Mouse (Mus musculus) embryonic fibroblast, embryonic 13.5 days (primary cell): ENCODE measurements at regions not wholly inside any gene's neighbourhood (a gene's known extent, or its start where the extent isn't known, plus 50 kb on each side); places are given as distances from the start of the nearest gene placed in this dataset.
"Not testable (repeated sequence)": the region's sequence is repeated elsewhere in the genome, so short reads cannot be mapped to it uniquely, and the experiment has no call there.

Experiments
- H3K27ac ChIP-seq: 2 replicates; pipeline ENCODE4 v1.5.1; 2012; ENCODE audit warnings: low read length, control low read depth, inconsistent platforms; ENCODE audit not compliant: insufficient read depth
- H3K4me1 ChIP-seq: 2 replicates; pipeline ENCODE4 v1.6.1; 2011; ENCODE audit warnings: low read length; ENCODE audit not compliant: control insufficient read depth, insufficient read depth
- H3K4me3 ChIP-seq: 2 replicates; pipeline ENCODE4 v1.5.1; 2011; ENCODE audit warnings: mild to moderate bottlenecking, control low read depth, low read length; ENCODE audit not compliant: insufficient read depth
- CTCF ChIP-seq: IDR thresholded peaks from 2 replicates; pipeline ENCODE4 v1.5.1; 2011; ENCODE audit warnings: mild to moderate bottlenecking, control low read depth, low read length, moderate library complexity, borderline replicate concordance; ENCODE audit not compliant: insufficient read depth
- POLR2A ChIP-seq: IDR thresholded peaks from 2 replicates; pipeline ENCODE4 v1.6.1; 2011; ENCODE audit warnings: low read depth, mild to moderate bottlenecking, control low read depth, low read length, moderate library complexity

DNA sequence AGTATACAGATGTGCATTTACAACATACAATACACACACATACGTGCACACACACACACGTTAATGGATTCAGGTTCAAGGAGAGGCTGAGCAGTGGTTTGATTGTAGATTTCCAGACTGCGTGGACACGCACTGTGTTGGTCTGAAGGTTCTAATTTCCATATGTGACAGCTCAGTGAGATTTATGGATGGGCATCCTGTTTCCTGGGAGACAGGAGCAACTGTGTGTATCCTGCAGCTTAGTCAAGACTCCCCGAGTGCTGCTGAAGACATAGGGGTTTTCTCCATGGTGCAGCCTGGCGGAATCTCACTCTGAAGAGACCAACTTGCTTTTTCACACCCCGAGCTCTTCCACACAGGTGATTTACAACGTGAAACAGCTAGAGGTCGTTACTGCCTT lies 119.3 kb upstream of the Foxk1 start:
- TF ChIP-seq CTCF (no peak), POLR2A (no peak)
- H3K4me3 ChIP-seq, result no peak overlapping the region
- no peak overlapping the region for H3K27ac ChIP-seq
- H3K4me1 ChIP-seq, result no peaks in the 10 kb centered on the region

DNA sequence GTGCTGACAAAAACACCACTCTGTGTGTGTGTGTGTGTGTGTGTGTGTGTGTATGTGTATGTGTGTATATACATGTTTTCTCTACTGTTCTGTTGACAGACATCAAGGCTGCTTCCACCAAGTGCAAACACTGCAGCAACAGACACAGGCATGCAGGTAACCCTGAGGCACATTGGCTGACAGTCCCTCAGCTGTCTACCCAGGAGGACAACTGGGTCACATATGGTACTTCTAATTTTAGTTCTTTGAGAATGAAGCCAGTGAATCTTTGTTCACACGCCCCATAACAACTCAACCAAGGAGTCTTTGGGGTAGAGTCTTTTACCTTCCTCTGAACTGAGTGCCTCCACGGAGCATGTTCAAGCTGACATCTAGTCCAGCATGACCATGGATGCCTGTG lies 113.3 kb upstream of the Foxk1 start:
- Histone ChIP-seq H3K4me3 (no peak overlapping the region), H3K27ac (no peak overlapping the region), H3K4me1 (no peaks in the 10 kb centered on the region)
- TF ChIP-seq CTCF (no peak), POLR2A (no peak)

DNA sequence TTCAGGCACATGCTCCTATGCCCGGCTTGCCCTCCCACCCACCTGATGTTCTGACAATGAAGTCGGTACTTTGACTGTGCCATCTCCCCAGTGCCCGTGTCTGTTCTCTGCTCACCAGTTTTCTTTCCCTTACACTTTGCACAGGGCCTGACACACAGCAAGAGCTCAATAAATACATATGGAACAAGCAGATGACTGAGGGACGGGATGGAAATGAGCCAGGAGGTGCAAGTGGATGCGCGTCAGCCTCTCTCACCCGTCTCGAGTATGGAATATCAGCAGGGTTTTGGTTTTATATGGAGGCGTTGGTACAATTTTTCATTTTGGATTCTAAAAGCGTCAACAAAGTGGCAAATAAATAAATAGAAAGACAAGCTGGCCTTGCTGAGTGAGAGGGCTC lies 109.8 kb upstream of the Foxk1 start:
- no peak overlapping the region for H3K4me3 ChIP-seq
- no peak overlapping the region for H3K27ac ChIP-seq
- H3K4me1 ChIP-seq, result no peaks in the 10 kb centered on the region
- TF ChIP-seq CTCF (no peak), POLR2A (no peak)

DNA sequence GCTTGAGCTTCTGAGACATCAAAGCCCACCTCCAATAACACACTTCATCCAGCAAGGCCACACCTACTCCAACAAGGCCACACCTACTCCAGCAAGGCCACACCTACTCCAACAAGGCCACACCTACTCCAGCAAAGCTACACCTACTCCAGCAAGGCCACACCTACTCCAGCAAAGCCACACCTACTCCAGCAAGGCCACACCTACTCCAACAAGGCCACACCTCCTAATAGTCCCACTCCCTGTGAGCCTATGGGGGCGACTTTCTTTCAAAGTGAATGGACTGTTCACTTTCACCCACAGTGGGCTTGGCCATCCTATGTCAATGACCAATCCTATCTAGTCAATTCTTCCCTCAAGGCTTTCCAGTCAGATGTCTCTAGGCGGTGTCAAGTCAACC lies 104.9 kb upstream of the Foxk1 start:
- not testable (repeated sequence) for H3K27ac ChIP-seq, H3K4me3 ChIP-seq, H3K4me1 ChIP-seq

DNA sequence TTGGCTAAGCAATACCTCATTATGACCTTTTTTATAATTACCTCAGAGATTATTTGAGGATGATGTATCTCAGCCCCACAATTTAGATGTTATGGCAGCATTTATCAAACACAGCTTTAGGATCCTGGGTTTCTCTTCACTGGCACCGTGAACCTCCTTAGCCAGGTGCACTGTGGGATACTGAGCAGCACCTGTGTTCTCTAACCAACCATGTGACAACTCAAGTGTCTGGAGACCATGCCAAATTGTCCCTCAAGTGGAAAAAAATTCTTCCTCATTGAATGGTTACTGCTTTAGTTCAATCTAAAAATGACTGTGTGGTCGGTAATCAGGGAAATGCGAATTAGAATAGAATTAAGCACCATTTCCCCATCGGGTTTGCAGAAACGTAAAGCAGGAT lies 101.7 kb upstream of the Foxk1 start:
- no peaks in the 10 kb centered on the region for H3K4me1 ChIP-seq
- no peak overlapping the region for H3K4me3 ChIP-seq
- TF ChIP-seq CTCF (no peak), POLR2A (no peak)
- H3K27ac ChIP-seq, result no peak overlapping the region

DNA sequence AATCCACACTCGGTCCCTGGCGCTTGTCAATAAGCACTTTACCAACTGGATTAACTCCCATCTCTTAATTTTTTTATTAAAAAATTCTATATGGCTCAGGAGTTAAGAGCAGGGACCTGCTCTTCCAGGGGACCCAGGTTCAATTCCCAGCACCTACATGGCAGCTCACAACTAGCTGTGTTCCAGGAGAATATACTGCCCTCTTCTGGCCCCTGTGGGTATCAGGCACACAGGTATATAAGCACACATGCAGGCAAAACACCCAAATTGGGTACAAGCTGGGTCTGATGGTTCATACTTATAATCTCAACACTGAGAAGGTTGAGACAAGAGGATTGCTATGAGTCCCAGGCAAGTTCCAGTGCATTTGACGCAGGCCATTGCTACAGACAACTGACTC lies 92.8 kb upstream of the Foxk1 start:
- Histone ChIP-seq H3K4me1 (no peaks in the 10 kb centered on the region), H3K27ac (no peak overlapping the region), H3K4me3 (no peak overlapping the region)
- TF ChIP-seq POLR2A (no peak), CTCF (no peak)

DNA sequence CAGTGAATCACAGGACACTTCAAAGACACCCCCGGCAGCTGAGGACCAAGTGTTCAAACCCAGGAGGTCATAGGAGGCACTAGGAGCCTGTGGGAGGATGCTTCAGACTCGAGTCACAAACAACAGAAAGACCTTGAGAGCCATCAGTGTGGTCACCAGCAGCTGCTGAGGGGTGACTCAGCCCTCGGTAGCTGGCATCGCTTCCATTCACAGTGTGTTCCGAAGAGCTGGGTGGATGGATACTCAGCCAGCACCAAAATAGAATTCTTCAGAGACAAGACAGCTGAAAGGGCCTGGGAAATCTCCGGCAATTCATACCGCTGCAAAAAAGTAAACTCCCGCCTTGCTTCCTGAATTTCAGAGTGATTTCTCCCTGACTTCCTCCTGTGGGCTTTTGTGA lies 87.4 kb upstream of the Foxk1 start:
- no peak for TF ChIP-seq POLR2A
- no peak for TF ChIP-seq CTCF
- Histone ChIP-seq H3K4me1 (no peaks in the 10 kb centered on the region), H3K27ac (no peak overlapping the region), H3K4me3 (no peak overlapping the region)

DNA sequence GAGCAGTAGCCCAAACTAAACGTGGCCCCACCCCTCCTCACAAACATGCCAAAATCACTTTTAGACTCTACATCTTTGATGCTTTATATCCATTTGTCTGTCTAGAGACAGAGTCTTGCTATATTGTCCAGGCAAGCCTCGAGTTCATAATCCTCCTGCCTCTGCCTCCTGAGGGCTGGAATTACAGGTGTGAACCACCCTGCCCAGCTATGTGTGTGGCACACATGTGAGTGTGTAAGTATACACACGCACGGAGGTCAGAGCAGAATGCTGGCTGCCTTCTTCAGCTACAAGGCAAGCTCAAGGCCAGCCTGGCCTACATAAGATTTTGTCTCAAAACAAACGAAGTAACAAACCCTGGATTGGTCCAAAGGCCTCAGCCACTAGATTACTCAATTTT lies 86.8 kb upstream of the Foxk1 start:
- TF ChIP-seq POLR2A (no peak), CTCF (no peak)
- H3K27ac ChIP-seq, result no peak overlapping the region
- H3K4me3 ChIP-seq, result no peak overlapping the region
- no peaks in the 10 kb centered on the region for H3K4me1 ChIP-seq

DNA sequence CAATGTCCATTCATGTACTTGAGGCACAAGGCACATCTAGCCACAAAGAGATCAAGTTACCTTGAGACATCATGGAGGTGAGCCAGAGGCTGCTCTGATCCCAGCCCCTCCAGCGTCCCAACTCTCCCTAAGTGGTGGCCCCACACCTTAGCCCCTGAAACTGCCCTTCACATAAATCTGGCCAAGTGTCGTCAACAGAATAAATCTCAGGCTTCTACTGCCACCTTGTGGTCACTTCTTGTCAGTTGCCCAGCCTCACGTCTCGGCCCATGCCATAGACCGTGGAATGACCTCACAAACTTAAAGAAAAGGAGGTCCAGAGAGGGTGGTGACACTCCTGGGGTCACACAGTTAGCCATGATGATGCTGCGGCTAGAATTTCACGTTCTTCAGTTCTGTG lies 82.0 kb upstream of the Foxk1 start:
- no peak overlapping the region for H3K4me3 ChIP-seq
- no peak for TF ChIP-seq POLR2A
- peak; percentile 75; the same call in 1 of the 2 replicates for TF ChIP-seq CTCF
- no peak overlapping the region for H3K27ac ChIP-seq
- H3K4me1 ChIP-seq, result no peaks in the 10 kb centered on the region

DNA sequence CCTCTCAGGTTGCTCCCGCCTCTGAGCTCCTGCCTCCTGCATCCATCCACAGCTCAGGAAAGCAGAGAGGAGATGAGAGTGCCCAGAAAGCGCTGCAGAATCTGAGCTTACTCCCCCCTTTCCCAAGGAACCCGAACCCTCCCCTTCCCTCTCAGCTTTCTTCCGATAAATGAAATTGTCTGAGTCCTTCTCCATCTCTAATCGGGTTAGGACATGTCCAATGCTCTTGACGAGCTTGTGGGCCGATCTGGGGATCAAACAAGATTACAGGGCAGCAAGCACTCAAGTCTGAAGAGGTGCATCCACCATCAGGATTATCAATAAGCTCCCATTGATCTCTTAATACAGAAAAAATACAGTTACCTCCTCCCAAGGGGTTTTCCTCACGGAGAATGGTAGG lies 80.0 kb upstream of the Foxk1 start:
- Histone ChIP-seq H3K4me3 (no peak overlapping the region), H3K4me1 (no peaks in the 10 kb centered on the region), H3K27ac (no peak overlapping the region)
- TF ChIP-seq CTCF (no peak), POLR2A (no peak)

DNA sequence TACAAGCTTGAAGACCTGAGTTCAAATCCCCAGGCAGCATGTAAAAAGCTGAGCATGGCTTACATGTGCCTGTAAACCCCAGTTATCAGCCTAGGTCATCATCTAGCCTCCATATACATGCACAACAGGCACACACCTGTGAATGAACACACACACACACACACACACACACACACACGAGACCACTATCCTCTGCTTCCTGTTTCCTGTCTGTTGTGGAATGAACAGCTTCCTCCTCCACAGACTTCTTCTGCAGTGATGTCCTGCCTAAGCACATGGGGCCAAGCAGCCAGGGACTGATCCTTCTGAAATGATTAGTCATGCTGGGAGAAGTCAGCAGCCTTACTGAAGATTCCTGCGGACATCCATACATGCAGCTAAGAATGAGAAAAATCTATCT lies 76.4 kb upstream of the Foxk1 start:
- no peak overlapping the region for H3K4me3 ChIP-seq
- H3K27ac ChIP-seq, result no peak overlapping the region
- H3K4me1 ChIP-seq, result no peaks in the 10 kb centered on the region
- no peak for TF ChIP-seq CTCF
- no peak for TF ChIP-seq POLR2A

DNA sequence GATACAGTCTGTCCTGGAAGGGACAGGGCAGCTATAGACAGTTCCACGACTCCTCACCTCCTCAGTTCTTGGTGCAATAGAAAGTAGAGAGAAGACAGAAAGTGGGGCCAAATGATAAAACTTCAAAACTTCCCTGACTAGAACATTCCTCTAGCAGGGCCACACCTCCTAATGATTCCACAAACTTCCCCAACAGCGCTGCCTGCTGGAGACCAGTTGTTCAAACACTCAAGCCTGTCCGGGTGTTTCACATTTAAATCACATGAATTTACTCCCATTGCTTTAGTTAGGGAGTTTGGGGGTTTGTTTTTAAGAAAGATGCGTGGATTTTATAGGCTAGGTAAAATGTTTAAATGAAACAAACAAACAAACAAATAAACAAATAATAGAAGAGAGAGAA lies 75.7 kb upstream of the Foxk1 start:
- H3K4me1 ChIP-seq, result no peaks in the 10 kb centered on the region
- no peak overlapping the region for H3K4me3 ChIP-seq
- H3K27ac ChIP-seq, result no peak overlapping the region
- TF ChIP-seq POLR2A (no peak), CTCF (no peak)
